Mouse (Mus musculus) urinary bladder, postnatal 25 days (tissue): Measurements from ENCODE around the gene Adamts2.

ENCODE experiments used
- DNase-seq: peaks from one replicate; pipeline ENCODE4 v3.0.0; 2022; ENCODE audit warnings: low spot score

Gene Adamts2

DNA sequence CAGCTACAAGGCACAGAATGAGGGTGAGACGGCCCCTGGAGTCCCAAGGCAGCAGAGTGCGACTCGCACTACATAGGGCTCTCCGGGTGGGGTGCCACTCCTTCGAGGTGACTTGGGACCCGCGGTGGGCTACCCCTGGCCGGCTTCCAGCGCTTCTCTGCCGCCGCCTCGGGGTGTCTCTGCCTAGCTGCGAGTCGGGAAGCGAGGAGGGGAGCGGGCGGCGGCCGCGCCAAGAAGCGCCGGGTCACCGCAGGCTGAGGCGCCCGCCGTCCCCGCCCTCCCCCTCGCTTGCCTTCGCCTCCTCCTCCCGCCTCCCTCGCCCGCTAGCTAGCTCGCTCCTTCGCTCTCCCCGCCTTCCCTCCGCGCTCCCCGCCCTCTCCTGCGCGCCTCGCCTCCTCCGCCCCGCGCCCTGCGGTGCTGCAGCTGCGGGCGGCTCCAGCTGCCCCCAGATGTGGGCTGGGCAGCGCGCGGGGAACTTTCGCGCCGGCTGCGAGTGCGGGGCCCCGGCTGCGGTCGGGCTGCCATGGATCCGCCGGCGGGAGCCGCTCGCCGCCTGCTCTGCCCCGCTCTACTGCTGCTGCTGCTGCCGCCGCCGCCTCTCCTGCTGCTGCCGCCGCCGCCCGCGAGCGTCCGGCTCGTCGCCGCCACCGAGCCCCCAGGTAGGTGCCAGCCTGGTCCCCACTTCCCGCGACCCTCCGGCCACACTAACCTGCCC is at the start of gene Adamts2:
Adamts2 (plus strand) TSS at position 444 of the 715 bp plus-strand sequence.
- peak; percentile 61 for DNase-seq

DNA sequence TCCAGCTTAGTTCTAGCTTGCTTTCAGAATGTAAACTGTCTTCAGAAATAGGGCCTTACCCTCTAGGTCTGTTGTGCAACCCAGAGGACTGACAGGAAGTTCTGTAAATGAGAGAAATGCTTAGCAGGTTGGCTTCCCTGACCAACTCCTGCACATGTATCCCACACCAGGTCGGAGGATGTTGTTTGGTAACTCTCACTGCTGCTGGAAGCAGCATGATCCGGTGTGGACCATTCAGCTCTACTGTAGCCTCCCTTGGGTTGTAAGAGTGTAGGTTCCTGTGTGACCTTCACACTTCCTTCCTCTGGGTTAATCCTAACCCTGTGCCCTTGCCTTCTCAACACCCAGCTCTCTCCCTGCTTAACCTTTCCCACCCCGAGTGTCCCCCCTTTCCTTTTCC is 44.8 kb upstream of the Adamts2 start:
- no peak for DNase-seq

DNA sequence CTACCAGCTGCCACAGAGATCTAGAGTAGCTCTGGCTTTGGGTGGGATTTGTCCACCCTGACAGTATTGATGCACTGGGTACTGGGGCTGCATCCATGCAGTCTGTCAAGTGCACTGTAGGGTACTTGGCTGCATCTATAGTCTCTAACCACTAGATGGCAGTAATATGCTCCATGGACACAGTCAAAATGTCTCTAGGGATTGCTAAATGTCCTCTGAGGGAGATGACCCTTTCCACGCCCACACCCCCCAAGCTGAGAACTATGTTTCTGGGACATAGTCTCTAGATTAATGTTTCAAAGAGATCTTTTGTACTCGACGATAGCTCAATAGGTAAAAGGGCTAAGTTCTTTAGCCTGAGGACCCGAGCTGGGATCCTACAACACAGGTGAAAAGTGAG is 42.8 kb upstream of the Adamts2 start:
- DNase-seq, result no peak

DNA sequence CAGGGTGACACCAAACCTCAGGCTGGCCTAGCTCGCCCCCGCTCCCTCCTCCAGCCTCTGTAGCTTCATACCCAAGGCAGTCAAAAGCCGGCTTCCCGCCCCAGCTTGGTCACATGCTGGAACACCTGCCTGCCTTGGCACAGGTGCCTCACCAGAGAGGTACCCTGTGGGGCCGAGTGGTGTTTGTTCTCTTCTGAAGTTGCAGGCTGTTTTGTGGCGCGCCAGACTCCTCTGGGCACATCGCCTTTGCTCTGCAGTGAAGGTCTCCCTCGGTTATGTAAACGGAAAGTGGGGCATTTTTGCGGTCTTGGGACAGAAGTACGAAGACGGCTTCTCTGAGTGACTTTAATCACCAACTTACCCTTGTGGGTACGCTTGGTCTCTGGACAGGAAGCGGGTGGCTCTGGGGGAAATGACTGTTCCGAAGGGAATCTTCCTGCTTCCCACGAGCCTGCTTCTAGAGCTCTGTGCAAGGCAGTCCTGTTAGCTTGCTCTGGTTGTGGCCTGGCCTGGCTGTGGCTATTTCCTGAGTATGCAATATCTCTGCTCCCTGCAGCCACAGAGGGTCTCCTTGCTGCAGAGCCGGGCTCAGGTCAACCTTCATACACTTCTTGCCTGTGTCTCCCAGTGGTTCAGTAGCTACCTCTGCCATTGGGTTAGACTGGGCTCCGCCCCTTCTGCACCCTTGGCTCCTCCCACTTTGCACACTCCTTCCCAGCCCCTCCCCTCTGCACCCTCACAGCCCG is 36.2 kb upstream of the Adamts2 start:
- DNase-seq, result no peak

DNA sequence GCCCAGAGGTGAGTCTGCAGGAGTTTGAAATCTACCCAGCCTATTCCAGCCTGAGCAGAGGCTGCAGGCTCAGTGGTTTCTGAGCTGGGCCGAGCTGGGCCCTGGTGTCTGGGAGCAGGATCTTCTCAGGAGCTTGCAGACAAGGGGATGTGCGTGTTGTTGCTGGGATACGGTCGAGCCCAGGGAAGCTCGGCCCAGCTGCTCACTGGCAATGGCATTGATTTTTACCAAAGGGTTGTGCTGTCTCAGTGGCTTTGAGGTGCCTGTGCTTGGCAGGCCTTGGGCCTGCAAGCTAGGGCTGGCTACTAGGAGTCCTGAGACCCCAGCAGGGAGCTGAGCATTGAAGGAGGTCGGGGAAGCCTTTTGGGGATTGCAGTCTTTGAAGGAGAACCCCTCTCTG is 30.4 kb upstream of the Adamts2 start:
- no peak for DNase-seq

DNA sequence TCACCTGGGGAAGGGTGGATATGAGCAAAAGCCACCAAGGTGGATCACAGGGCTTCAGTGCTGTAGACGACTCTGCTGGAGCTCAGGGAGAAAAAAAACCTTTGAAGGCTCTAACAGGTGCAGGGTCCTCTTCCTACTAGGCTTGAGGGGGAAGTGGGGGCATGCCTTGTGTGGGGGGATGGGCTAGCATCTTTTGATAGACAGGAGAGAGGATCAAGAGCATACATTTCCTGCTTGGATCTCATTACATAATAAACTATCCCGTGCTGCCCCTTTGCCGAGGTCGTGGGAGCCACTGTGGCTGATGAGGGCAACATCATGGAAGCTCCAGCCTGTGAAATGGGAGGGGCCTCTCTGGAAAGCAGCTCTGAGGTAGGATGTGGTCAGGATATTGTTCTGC is 25.4 kb upstream of the Adamts2 start:
- no peak for DNase-seq

DNA sequence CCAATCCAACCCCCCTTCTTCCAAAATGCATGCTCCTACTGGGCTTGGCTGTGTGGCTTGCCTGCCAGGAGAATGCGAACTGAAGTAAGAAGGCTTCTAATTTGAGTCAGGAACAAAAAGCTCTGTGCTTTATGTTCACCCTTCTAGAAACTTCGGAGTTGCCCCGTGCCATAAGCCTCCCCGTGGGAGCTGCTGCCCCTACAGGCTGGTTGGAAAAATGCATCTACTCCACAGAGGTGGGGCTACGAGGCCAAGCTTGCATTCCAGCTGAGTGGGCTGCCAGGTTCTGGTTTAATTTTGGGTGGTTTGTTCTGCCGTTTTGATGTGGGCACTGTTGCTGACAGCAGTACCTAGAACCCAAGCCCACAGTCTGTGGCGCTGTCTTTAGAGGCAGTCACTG is 14.9 kb upstream of the Adamts2 start:
- DNase-seq, result peak; percentile 38

DNA sequence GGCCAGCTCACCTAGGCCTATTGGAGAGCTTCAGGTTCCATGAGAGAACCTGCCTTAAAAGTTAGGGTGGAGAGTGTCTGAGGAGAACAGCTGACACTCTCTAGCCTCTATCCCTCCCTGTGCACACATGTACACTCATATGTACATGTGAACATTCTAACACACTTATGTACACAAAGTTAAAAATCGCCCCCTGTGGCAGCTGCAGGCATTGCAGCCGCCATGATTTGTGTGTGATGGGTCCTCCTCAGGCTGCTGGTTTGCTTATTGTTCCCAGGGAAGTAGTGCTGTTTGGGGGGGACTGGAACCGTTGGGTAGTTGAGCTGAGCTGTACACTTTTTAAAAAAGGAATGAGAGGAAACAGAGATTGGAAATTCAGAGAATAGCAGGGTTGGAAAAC is 14.1 kb upstream of the Adamts2 start:
- DNase-seq, result peak; percentile 24

DNA sequence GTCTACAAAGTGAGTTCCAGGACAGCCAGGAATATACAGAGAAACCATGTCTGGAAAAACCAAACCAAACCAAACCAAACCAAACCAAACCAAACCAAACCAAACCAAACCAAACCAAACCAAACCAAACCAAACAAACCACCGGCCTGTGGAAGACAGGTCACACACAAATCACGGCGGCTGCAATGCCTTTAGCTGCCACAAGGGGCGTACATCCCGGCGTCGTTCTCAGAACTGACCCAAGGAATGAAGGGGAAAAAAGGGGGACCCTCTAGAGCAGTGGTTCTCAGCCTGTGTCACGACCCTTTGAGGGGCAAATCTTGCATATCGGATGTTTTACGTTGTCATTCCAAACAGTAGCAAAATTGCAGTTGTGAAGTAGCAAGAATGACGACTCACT is 12.8 kb upstream of the Adamts2 start:
- peak; percentile 47 for DNase-seq

DNA sequence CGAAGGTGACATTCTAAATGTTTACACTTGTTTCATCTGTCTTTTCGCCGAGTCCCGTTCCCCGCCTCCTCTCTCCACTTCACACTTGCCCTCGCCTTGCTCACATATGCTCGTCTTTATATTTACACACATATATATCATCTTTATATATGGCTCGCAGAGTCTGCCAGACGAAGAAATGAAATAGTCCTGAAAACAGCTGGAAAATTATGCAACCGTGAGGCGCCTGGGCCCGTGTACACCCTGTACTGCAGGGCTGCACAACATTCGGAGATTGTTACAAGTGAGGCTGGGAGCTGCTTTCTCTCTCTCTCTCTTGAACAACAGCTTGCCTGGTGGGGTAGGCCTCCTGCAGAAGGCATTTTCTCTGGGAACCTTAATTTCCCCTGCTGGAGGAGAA is 10.8 kb upstream of the Adamts2 start:
- no peak for DNase-seq

DNA sequence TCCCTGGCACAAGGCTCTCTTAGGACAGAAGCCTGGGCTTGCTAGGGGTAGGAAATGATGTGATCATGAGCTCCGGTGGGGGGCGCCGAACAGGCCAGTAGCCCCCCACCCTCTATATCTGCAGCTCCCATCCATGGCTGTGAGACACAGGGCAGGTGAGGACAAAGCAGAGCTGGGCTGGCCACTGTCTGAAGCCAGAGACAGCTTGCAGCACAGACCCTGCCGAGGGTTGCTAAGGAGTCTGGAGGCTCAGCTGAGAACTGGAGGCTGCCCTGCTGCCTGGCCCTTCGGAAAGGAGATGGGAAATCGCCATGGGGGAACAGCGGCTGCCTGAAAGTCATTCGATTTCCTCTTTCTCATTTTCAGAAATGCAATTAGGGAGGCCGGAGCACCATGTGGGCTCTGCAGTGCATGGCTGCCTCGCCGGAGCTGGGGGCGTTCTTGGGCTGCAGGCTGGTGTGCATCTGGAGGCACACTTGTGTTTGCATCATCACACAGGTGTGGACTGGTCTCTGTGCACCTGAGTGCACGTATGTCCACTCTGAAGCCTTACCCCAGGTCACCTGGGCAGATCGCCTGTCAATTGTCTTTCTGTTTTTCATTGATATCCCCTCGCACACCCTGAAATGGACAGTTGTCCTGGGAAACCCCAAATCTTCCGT is 8.9 kb upstream of the Adamts2 start:
- DNase-seq, result no peak

DNA sequence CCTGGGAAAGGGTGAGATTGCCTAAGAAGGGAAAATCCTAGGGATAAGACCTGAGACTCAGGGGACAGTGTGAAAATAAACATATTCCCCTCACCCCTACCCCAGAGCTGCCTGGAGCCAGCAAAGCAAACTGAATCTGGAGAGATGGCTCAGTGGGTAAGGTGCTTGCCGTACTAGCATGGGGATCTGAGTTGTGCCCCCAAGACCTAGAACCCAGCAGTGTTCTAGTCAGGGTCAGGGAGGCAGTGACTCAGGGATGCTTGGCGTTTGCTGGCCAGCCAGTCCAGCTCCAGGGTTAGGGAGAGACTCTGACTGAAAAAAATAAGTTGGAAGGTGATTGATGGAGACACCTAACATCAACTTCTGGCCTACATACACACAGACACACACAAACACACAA is 5.3 kb upstream of the Adamts2 start:
- no peak for DNase-seq

DNA sequence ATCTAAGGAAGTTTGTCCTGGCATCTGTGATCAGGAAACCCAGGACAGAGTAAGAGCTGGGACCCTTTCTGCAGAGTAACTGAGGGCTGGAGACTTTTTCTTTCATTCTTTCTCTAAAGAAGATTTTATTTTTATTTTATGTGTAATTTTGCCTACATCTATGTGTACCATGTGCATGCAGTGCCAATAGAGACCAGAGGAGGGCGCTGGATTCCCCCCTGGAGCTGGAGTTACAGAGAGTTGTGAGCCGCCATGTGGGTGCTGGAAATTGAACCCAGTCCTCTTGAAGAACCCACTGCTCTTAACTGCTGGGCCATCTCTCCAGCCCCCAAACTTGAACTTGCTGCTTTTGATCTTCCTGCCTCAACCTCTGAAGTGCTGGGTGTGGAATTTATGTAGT is 2.7 kb upstream of the Adamts2 start:
- no peak for DNase-seq

DNA sequence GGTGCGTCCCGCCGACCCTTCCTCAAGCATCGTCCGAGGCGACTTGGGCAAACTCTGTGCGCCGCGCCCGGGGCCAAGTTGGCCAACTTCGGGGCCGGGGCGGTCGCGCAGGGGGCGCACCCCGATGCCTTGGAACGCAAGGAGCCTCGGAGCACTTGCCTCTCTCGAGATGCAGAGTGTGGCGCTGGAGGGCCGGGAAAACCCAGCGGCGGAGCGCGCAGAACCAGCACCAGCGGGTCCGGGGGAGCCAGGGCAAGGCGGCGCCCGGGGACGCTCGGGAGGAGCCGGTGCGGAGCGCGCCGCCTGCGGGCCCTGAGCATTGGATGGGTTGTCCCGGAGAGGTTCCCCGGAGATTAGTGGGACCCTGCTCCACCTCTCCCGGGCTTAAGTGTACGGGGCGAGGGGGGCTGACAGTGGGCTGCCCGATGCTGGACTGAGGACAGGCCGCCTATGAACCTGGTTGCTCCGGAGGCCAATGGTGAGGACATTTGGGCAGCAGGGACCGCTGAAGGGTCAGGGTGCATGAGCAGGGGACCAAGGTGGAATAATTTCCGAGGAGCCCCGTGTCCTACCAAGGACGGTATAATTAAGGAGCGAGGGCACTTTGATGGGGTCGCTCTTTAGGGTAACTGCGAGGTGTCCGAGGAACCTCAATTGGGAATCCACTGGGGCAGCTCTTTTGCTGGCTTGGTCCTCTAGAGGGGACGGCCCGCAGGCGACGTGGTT is 635 bp downstream of the Adamts2 start:
- DNase-seq, result peak; percentile 33

DNA sequence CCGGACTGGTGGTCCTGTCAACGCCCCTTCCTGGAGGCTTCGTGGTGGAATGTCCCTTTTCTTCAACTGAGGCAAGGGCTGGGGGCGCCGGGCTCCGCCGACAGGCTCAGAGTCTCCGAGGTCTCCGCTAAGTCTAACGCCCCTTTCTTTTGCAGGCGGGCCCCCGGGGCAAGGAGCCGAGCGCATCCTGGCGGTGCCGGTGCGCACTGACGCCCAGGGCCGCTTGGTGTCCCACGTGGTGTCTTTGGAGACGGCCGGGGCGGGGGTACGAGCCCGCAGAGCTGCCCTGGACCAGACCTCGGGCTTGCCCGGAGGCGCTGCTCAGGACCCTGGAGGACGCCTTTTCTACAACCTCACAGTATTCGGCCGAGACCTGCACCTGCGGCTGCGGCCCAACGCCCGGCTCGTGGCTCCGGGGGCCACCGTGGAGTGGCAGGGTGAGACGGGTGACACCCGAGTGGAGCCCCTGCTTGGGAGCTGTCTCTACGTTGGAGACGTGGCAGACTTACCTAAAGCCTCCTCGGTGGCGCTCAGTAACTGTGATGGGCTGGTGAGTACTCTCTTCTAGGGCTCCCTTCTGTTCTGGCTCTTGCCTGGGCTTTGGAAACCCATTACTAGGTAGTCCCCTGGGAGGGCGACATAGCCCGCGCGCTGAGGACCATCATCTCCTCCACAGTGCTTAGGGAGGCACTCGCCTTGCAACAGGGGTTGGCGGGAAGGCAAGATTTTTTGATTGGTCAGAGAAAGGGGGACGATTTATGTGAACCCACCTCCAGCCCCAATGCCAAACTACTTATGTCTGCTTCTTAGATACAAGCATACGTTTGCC is 1.4 kb downstream of the Adamts2 start:
- peak; percentile 42 for DNase-seq

DNA sequence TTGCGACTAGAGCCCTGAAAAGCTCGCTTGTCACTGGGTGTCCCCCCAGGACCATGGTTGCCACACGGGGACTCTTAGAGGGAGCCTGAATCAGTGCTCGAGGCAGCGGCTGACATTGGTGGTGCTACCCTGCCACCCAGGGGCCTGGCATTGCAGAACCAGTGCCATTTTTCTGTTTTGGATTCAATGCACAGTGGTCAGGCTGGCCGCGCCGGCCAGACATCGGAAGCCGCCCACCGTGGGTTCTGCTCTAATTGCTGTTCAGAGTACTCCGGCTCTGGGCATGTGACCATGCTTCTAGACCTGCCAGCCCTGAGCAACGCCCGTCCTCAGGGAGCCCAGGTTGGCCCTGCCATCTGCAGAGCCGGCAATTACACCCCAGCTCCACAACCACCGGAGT is 2.5 kb downstream of the Adamts2 start:
- DNase-seq, result no peak

DNA sequence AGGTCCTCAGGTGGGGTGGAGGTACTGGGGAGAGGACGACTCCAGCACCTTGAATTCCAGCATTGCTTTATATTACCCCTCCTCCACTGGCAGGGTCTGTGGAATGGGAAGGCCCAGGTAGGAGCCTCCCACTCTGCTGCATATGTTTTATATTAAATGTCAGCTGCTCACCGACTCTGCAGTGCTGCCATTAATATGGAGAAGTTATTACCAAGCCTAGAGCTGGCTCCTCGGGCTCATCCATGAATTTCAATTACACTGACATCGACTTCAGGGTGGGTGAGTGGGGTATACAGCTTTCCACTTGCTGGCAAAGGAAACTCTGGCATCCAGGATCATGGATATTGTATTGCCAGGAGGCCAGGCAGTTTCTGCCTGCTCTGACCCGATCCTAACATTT is 9.3 kb downstream of the Adamts2 start:
- DNase-seq, result no peak

DNA sequence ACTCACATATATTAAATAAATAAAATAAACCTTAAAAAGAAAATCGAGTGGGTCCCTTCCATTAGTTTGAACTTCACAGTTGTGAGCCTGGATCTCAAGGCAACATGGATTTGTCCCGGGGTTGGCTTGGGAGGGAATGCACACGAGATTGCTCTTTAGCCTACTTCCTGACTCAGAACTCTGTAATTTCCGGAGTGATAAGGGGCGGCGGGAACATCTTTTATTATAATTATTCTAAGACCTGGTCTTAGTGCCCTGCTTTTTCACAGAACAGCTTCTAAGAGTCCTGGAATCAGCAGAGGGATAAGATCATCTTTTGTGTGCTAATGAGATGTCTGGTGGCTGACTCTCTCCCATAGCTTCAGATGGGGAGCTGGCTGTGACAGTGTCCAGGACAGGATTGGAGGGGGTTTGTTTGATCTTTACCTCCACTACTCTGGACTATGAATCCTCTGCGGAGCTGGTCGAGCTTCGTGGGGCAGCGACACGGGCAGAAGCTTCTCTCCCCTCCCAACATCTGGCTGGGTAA is 15.2 kb downstream of the Adamts2 start:
- no peak for DNase-seq

DNA sequence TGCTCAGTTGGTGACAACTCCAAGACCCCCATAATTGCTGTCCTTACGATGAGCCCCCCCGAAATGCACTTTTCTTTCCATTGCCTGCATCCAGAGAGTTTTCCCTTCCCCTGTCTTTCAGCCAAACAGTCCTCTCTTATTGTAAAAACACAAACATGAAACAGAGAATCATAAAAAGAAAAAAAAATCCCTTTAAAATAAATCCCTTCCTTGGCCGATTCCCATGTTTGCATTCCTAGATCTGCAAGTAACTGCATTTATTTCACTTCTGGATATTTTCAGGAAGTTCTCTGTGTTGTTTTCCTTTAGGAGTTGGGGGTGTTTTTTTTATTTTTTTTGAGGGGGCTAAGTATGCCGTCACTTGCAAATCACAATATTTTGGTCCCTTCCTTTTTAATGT is 19.0 kb downstream of the Adamts2 start:
- DNase-seq, result no peak

DNA sequence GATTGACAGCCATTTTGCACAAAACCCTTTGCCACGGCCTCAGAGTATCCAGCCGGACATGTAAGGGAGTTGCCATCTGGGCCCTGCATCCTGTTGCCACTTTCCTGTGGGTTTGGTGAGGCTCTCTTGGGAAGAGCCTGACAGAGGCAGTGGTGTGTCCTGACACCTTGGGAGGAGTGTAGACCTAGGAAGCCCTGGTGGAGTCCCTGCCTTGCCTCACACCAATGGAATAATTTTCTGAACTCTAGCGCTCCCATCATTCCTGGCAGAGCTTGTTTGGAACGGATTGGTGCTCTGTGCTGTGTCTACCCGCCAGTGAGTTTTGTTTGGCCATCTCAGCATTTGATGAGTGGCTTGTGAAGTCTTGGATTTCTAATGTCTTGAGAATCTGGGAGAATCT is 19.5 kb downstream of the Adamts2 start:
- DNase-seq, result no peak

DNA sequence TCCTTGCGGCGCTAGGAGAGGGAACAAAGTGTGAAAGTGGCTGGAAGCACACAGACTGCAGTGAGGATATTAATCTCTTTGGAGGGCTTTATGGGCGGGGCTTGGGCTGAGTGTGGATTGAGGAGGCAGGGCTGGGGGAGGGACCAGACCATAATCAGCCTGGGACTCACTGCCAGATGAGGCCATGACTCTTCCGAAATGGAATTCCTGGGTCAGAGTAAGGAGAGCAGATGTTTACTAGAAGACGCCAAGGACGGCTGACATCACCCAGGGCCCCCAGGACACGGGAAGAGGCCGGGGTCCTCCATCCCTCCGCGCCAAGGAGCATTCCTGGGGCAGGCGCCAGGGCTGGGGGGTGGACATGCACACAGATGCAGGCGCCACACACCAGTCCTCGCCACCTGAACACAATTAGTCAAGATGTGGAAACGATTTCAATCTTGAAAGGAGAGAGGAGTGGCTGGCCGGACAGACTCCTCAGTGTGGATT is 20.4 kb downstream of the Adamts2 start:
- peak; percentile 59 for DNase-seq
